ENCODE assay signal across 29 mouse cellular contexts in the genomic region with DNA sequence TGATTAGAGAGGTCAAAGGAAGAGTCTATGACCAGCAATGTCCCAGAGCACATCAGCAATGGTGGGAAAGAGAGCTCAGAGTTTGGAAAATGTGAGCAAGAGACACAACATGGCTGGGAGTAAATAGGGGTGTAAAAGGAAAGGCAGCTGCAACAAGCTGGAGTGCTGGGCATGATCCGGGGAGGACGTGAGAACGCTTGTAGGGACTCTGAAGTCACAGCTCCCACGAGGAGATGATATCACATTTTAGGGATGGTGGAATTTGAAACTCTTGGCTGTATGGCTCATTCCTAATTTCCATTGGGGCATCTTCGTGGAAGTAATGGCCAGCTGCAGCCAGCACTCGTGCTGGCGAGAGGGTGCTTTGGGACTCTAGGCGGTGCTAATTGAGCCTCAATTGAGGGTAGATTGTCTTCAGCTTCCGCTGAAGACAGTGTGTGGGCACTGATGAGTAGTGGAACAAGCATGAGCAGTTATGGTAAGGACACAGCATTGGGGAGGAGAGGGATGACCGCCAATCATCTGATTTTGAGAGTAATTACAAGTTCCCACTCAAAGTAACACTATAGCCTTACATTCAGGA.
DNase-seq lines count a peak whose midpoint lies in the region; ATAC-seq and TF ChIP-seq lines count a peak whose summit lies in the region.
"Had no signal": no experiment of that assay in that cellular context is flagged by ENCODE, and none has a peak within 500 bp of the region (broad histone marks: within the 10 kb centered on the region; RNA-seq: fewer than 3 reads in every experiment).

No protein-coding gene starts in this region.

- intact Hi-C loops in gastrocnemius, postnatal 14 days (cut with DNase I; ENCODE audit: low total_unique reads) = no loop called here
- intact Hi-C loops in heart, postnatal 10 days (cut with DNase I) = no loop called here

- H3K36me3 ChIP-seq in limb, embryonic 14.5 days (ENCODE audit: control insufficient read depth, insufficient read depth, low read length) = no peaks in the 10 kb centered on the region
- H3K36me3 ChIP-seq in midbrain, embryonic 15.5 days (replicated peaks) = no peaks in the 10 kb centered on the region
- H3K36me3 ChIP-seq: embryonic facial prominence, embryonic 13.5 days; forebrain, embryonic 12.5 days; hindbrain, embryonic 15.5 days; liver, embryonic 15.5 days; neural tube, embryonic 12.5 days had no signal

- H3K4me3 ChIP-seq in limb, embryonic 14.5 days (replicated peaks; ENCODE audit: low read length) = no peak overlapping the region
- H3K4me3 ChIP-seq in midbrain, embryonic 15.5 days = no peak overlapping the region
- H3K4me3 ChIP-seq: embryonic facial prominence, embryonic 13.5 days; forebrain, embryonic 12.5 days; hindbrain, embryonic 15.5 days; liver, embryonic 15.5 days; neural tube, embryonic 12.5 days had no signal

- WGBS in limb, embryonic 14.5 days = 40% methylated on average over 10 of the region's 10 CpGs
- 82% methylated on average over 10 of the region's 10 CpGs for WGBS in midbrain, embryonic 15.5 days

- no peaks in the 10 kb centered on the region for H3K27me3 ChIP-seq in limb, embryonic 14.5 days (ENCODE audit: control insufficient read depth, insufficient read depth, low read length)
- H3K27me3 ChIP-seq in midbrain, embryonic 15.5 days (replicated peaks) = no peaks in the 10 kb centered on the region
- H3K27me3 ChIP-seq: embryonic facial prominence, embryonic 13.5 days; forebrain, embryonic 12.5 days; hindbrain, embryonic 15.5 days; liver, embryonic 15.5 days; neural tube, embryonic 12.5 days had no signal

- no peak overlapping the region for H3K4me2 ChIP-seq in limb, embryonic 14.5 days (replicated peaks; ENCODE audit: low read depth, low read length, severe bottlenecking)
- no peak overlapping the region for H3K4me2 ChIP-seq in midbrain, embryonic 15.5 days
- H3K4me2 ChIP-seq: embryonic facial prominence, embryonic 13.5 days; forebrain, embryonic 12.5 days; hindbrain, embryonic 15.5 days; liver, embryonic 15.5 days; lung, embryonic 14.5 days; neural tube, embryonic 12.5 days had no signal

- TF ChIP-seq POLR2A in limb, embryonic 14.5 days (IDR thresholded peaks at IDR 0.05; ENCODE audit: borderline replicate concordance, extremely low read depth, insufficient read depth, insufficient read length) = no peak

- peak; percentile 80 for ATAC-seq in limb, embryonic 14.5 days (ENCODE audit: low FRiP score, low read depth)
- no peak for ATAC-seq in midbrain, embryonic 15.5 days (replicated peaks)
- ATAC-seq: forebrain, postnatal 0 days; inflammation-experienced regulatory T-cells, adult 6 months had no signal

- H3K4me1 ChIP-seq in limb, embryonic 14.5 days (ENCODE audit: control insufficient read depth, insufficient read depth, low read length) = no peaks in the 10 kb centered on the region
- H3K4me1 ChIP-seq in midbrain, embryonic 15.5 days = no peaks in the 10 kb centered on the region
- H3K4me1 ChIP-seq: embryonic facial prominence, embryonic 13.5 days; forebrain, embryonic 12.5 days; hindbrain, embryonic 15.5 days; liver, embryonic 15.5 days; neural tube, embryonic 12.5 days had no signal

- H3K27ac ChIP-seq in limb, embryonic 14.5 days (replicated peaks; ENCODE audit: low read depth, low read length) = no peak overlapping the region
- no peak overlapping the region for H3K27ac ChIP-seq in midbrain, embryonic 15.5 days
- H3K27ac ChIP-seq: embryonic facial prominence, embryonic 13.5 days; forebrain, embryonic 12.5 days; hindbrain, embryonic 15.5 days; liver, embryonic 15.5 days; neural tube, embryonic 12.5 days; stomach, postnatal 0 days had no signal

- peak; percentile 7 for DNase-seq in gastrocnemius, adult 18-20 months (ENCODE audit: low spot score)
- no peak for DNase-seq in gastrocnemius, postnatal 14 days
- DNase-seq in Muller cell, postnatal 12 days (ENCODE audit: inconsistent ontology term) = peak; percentile 77
- DNase-seq in heart, postnatal 10 days = peak; percentile 50 to 55
- peak; percentile 31 for DNase-seq in limb, embryonic 14.5 days (ENCODE audit: low spot score)
- DNase-seq in left cerebral cortex, adult 8-10 months (ENCODE audit: low spot score in 2 of 2) = no peak
- DNase-seq: adrenal gland, postnatal 14 days; cerebellum, adult 11 months; cerebellum, adult 9-10 months; embryo, embryonic 11 days; forebrain, postnatal 0 days; gastrocnemius, postnatal 10 days; kidney, adult 11 months; kidney, postnatal 14 days; layer of hippocampus, adult 9-11 months; lung, embryonic 14.5 days; lung, postnatal 14 days; midbrain, embryonic 14.5 days; right cerebral cortex, adult 18-20 months; thymus, adult 18-20 months; thymus, postnatal 25 days had no signal

- no peaks in the 10 kb centered on the region for H3K9me3 ChIP-seq in limb, embryonic 14.5 days (ENCODE audit: control insufficient read depth, low read length)
- H3K9me3 ChIP-seq in midbrain, embryonic 15.5 days = no peaks in the 10 kb centered on the region
- H3K9me3 ChIP-seq: forebrain, embryonic 12.5 days; hindbrain, embryonic 15.5 days; liver, embryonic 15.5 days; neural tube, embryonic 12.5 days had no signal

- no peak overlapping the region for H3K9ac ChIP-seq in limb, embryonic 14.5 days (ENCODE audit: low read depth, low read length, severe bottlenecking)
- H3K9ac ChIP-seq in midbrain, embryonic 15.5 days = no peak overlapping the region
- H3K9ac ChIP-seq: embryonic facial prominence, embryonic 13.5 days; forebrain, embryonic 12.5 days; forebrain, postnatal 0 days; hindbrain, embryonic 15.5 days; liver, embryonic 15.5 days; lung, embryonic 14.5 days; neural tube, embryonic 12.5 days had no signal

Comparison
In these comparisons a context has a peak if more than half of its experiments do, and no peak if none do; other contexts are left out.
1. DNase-seq: peak in gastrocnemius, adult 18-20 months (single experiment), Muller cell, postnatal 12 days (single experiment), heart, postnatal 10 days (2 of 2) and limb, embryonic 14.5 days (single experiment); none in gastrocnemius, postnatal 14 days (single experiment) and left cerebral cortex, adult 8-10 months (0 of 2).